Mouse (Mus musculus): ENCODE data around the gene Btbd10.

The Btbd10 gene

DNA sequence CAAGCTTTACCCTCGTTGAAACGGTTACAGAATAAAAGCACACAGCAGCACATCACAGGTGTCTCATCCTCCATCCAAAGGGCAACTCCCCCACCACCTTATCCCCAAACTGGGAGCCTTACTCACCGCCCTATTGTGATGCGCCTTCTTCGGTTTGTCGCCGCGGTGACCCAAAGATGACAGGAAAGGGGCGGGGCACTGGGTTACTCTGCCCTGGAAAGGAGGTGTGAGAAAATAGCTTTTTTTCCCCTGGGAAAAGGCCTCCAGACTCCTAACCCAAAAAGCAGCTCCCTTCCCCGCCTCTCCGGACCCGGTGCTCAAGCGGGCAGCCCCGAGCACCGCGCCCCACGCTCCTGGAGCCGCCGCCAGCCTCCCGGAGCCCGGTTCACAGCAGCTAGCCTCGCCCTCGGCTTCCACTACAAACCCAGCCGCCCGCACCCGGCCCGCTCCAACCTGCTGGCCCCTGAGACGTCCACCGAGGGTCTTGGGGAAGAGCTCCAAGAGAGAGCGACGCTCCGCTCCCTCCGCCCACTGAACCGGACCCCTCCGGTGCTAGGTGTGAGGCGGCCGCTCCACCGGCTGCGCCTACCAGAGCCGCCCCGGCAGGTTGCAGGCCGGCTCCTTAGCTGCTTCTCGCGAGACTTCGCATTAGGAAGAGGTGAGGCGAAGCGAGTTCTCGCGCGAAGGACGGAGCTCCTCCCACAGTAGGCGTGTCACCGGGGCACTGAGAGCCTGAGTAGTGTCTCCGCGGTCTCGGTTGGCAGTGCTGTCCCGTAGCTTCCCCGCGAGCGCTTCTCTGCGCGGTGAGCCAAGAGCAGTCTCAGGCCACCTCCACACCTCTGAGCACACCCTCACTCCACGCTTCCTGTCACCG, at the start of gene Btbd10:
Gene Btbd10, minus strand, starts transcription at position 647 of the 874 bp plus-strand sequence.
- DNase-seq (ENCODE audit: low read depth, low spot score), result peak; percentile 96

- no peak for DNase-seq (ENCODE audit: low read depth, low spot score)
Measured at GRCm38 (mm10) chr7:113416536-113416935, 47.3 kb upstream of the Btbd10 start.

- no peak for DNase-seq (ENCODE audit: low read depth, low spot score)
Measured at GRCm38 (mm10) chr7:113415256-113415655, 46.1 kb upstream of the Btbd10 start.

DNA sequence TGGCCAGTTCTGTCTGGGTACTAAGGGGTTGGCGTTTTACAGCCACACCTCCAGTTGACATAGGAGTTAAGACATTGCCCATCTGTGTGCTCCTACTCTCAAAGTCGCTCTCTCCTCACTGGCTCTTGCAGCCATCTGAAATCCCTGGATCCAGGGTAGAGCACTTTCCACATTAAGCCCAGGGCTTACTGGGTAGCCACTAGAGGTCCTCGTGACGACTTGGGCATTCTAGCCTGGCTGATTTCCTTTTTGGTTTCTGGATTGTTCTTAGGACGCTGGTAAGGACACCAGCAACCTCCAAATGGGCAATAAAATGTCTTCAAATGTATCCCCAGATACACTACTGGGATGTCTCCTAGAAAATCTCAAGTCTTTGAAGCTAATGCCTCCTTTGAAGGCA, 39.5 kb upstream of the Btbd10 start:
- DNase-seq (ENCODE audit: low read depth, low spot score), result no peak

DNA sequence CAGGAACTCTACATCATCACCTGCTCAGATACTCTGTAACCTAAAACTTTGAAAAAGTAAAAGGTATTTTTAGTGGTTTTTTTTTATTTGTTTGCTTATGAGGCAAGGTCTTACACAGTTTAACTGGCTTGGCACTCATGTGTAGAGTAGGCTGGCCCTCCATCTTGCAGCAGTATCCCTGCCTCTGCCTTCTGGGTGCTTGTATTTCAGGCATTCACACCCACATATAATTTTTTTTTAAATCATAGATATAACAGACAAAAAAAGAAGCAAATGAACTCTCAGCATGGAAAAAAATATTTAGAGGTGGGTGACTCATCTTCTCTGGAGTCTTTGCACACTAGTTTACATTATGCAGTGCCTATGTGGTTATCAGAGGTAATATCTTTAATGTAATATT, 28.9 kb upstream of the Btbd10 start:
- DNase-seq (ENCODE audit: low read depth, low spot score), result no peak

GRCm38 (mm10) chr7:113396661-113397060, 27.5 kb upstream of the Btbd10 start:
- DNase-seq (ENCODE audit: low read depth, low spot score), result no peak

GRCm38 (mm10) chr7:113391619-113392018, 22.4 kb upstream of the Btbd10 start:
- no peak for DNase-seq (ENCODE audit: low read depth, low spot score)

GRCm38 (mm10) chr7:113388470-113388869, 19.3 kb upstream of the Btbd10 start, which contains the start of gene Pth:
Pth (minus strand) TSS chr7:113388570.
- no peak for DNase-seq (ENCODE audit: low read depth, low spot score)

DNA sequence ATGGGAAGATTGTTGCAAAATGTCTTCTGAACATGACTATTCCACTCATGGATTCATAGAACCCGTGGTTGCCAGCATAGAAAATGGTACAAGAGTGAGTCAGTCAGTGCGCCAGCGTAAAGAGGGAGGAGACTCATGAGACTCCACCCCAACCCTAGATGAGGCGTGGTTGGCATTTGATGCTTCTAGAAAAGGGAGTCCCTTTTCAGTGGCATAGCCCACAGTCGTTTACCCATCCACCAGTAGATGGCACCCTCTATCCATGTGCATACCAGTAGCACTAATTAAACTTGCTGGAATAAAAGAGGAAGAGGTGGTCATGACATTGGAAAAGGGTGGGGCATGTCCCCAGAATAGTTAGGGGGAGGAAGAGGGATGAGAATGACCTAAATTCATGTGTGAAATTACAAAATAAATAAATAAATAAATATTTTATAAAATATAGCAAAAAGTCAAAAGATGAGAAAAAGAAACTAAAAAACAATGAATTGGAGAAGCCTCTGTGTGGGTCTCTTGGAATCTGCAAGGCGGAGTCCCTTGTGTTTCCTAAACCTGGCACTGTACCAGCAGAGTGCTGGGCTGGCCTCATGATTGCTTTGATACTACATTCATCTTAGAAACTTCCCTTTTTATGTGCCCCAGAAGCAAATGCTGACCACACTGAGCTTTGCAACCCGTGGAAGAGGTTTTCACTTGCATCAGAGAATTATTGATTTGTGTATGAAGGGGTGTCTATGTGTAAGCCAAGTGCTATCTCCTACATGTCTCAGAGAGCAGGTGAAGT, 8.9 kb upstream of the Btbd10 start:
- peak; percentile 63 for DNase-seq (ENCODE audit: low read depth, low spot score)

GRCm38 (mm10) chr7:113372682-113373081, 3.5 kb upstream of the Btbd10 start:
- DNase-seq (ENCODE audit: low read depth, low spot score), result no peak

GRCm38 (mm10) chr7:113369620-113370340, 588 bp upstream of the Btbd10 start:
- DNase-seq (ENCODE audit: low read depth, low spot score), result peak; percentile 59

- DNase-seq (ENCODE audit: low read depth, low spot score), result no peak
Measured at GRCm38 (mm10) chr7:113367440-113367839, 1.8 kb downstream of the Btbd10 start.

GRCm38 (mm10) chr7:113349089-113349488, 20.1 kb downstream of the Btbd10 start:
- DNase-seq (ENCODE audit: low read depth, low spot score), result no peak

GRCm38 (mm10) chr7:113347694-113348093, 21.5 kb downstream of the Btbd10 start:
- no peak for DNase-seq (ENCODE audit: low read depth, low spot score)

DNA sequence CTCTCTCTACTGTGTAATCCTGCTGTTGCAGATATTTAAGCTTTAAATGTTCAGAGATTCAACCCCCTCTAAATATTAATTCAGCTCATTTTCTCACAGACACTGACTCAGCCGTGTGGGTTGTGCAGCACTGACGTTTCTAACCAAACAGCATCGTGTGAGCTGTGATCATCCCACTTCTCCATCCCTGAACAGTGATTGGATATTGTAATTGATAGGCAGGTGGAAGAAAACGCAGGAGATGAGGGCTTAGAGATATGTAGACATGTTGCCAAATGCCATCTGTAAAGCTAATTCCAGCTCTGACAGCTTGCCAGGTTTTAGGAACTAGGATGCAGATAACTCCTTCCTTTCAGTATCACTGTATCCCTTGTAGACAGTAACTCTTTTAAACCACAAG, 21.9 kb downstream of the Btbd10 start:
- no peak for DNase-seq (ENCODE audit: low read depth, low spot score)

DNA sequence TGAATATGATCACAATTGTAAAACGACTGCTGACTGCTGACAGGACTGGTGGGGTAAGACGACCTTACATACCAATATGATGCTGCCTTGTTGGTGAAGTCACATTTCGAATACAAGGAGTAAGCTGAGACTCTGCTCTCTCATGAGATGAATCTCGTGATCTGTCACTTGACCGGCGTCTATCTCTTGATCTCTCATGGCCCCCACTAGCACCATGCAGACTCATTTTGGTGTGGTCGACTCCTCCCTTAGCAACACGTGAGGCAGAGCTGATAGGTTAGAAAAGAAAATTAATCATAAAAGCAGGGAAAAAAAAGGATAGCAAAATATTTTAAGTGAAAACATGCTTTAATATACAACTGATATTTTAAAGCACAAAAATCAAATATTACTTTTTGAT, 33.9 kb downstream of the Btbd10 start:
- no peak for DNase-seq (ENCODE audit: low read depth, low spot score)

DNA sequence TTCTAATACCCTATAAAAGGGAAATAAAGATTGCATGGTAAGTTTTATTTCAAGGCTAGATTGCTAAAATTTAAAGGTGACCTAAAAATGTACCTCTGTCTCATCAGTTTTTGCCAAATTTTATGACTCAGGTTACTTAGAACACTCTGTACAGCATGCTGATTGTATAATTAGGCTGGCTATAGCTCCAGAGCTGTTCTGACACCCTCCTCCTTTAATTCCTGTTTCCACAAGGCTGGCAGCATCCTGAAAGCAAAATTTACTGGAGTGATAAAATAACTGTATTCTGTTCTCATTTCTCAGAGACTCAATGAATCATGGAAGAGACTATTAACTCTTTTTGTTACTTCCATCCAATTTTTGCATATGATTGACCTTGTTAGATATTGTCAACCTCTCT, 35.2 kb downstream of the Btbd10 start:
- no peak for DNase-seq (ENCODE audit: low read depth, low spot score)

DNA sequence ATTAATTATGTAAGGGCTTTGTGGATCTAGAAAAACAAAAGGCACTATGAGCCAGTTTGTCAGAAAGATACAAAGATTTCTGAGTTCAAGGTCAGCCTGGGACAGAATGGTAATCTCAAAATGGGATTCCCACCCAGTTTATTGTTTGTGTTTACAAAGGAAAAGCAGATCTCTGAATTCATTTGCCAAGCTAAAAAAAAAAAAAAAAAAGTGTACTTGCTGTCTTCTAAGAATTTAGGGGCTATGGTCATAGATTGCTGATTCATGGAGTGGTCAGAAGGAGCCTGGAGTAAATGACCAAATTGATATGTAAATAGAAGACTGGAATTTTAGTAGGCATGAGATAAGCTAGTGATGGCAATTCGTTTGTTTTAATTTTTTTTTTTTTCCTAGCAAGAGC, 49.1 kb downstream of the Btbd10 start:
- DNase-seq (ENCODE audit: low read depth, low spot score), result no peak

GRCm38 (mm10) chr7:113311784-113312183, 57.4 kb downstream of the Btbd10 start:
- DNase-seq (ENCODE audit: low read depth, low spot score), result no peak

DNA sequence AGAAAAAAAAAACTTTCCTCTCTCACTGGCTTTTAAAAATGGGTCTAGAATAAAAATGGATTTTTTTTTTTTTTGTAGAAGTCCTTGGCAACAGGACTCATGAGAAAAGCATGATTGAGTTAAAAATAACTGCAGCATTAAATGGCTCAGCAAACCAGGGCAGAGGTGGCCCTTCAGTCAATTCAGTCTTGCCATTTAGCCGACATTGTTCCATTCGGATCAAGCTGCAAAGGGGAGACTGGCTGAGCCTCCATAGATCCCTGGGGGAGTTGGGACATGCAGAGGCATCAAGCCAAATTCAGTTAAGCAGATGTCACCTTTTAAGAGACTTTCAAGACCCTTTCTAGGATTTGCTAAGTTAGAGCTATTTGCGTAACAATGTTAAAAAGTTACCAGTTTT, 59.1 kb downstream of the Btbd10 start:
- no peak for DNase-seq (ENCODE audit: low read depth, low spot score)

GRCm38 (mm10) chr7:113297813-113298212, 71.4 kb downstream of the Btbd10 start:
- DNase-seq (ENCODE audit: low read depth, low spot score), result no peak

All from c-Kit-negative CD71-positive TER-119-positive erythroid progenitor cells, embryonic 14.5 days (primary cell).